9 mouse cellular contexts compared by ENCODE assay signal in the genomic region with DNA sequence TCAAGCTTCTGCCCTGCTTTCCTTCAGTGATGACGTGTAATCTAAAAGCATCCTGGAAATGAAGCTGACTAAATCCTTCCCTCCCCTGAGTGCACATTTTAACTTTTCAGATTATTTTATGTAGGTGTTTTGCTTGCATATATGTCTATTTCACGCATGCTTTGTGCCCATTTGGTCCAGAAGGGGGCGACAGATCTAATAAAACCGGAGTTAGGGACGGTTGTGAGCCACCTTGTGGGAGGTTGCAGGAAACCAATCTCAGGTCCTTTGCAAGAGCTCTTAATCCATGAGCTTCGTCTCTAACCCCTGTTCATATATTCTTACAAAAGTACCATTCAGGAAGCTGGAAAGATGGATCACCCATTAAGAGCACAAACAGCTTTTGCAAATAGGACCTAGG. TPM values are rescaled to one million over a fixed set of nuclear protein-coding genes. Genes with fewer than 3 reads are reported as not detected.
A peak's percentile ranks its signal among the peaks of the same experiment; 100 is the strongest.
DNase-seq lines count a peak whose midpoint lies in the region; ATAC-seq and TF ChIP-seq lines count a peak whose summit lies in the region.
"Had no signal": no experiment of that assay in that cellular context is flagged by ENCODE, and none has a peak within 500 bp of the region (broad histone marks: within the 10 kb centered on the region; RNA-seq: fewer than 3 reads in every experiment).

No protein-coding gene starts in this region.

- H3K9me3 ChIP-seq in forebrain, embryonic 10.5 days, result no peaks in the 10 kb centered on the region
- no peaks in the 10 kb centered on the region for H3K9me3 ChIP-seq in forebrain, embryonic 13.5 days (replicated peaks)
- no peaks in the 10 kb centered on the region for H3K9me3 ChIP-seq in liver, embryonic 12.5 days (replicated peaks)
- H3K9me3 ChIP-seq in neural tube, embryonic 11.5 days (ENCODE audit: control insufficient read depth, low read length), result no peaks in the 10 kb centered on the region

- WGBS in forebrain, embryonic 10.5 days, result 25% methylated on average over 6 of the region's 6 CpGs
- 33% methylated on average over 6 of the region's 6 CpGs for WGBS in forebrain, embryonic 13.5 days
- WGBS in liver, adult 2 months, result 54% methylated on average over 6 of the region's 6 CpGs
- WGBS in liver, embryonic 12.5 days (ENCODE audit: insufficient replicate concordance), result 19% methylated on average over 6 of the region's 6 CpGs
- 28% methylated on average over 6 of the region's 6 CpGs for WGBS in neural tube, embryonic 11.5 days

- peaks cover 22% of the 10 kb centered on the region for H3K27me3 ChIP-seq in forebrain, embryonic 10.5 days (ENCODE audit: poor library complexity, severe bottlenecking)
- H3K27me3 ChIP-seq in forebrain, embryonic 13.5 days, result peaks cover 3% of the 10 kb centered on the region; the same call in 1 of the 2 replicates
- 0 out of 2 replicates have a peak, but pooled peaks cover 2% of the 10 kb centered on the region for H3K27me3 ChIP-seq in liver, adult 2 months (ENCODE audit: control insufficient read depth, insufficient read depth, low read length)
- peaks cover 14% of the 10 kb centered on the region for H3K27me3 ChIP-seq in liver, embryonic 12.5 days (replicated peaks)
- H3K27me3 ChIP-seq in neural tube, embryonic 11.5 days (ENCODE audit: control insufficient read depth, insufficient read depth, low read length), result no peaks in the 10 kb centered on the region

- no peak overlapping the region for H3K27ac ChIP-seq in forebrain, embryonic 10.5 days
- no peak overlapping the region for H3K27ac ChIP-seq in forebrain, embryonic 13.5 days
- H3K27ac ChIP-seq in liver, adult 2 months (replicated peaks; ENCODE audit: insufficient read depth, low read depth, low read length), result no peak overlapping the region
- H3K27ac ChIP-seq in liver, embryonic 12.5 days, result no peak overlapping the region
- H3K27ac ChIP-seq in neural tube, embryonic 11.5 days (ENCODE audit: low read depth, low read length), result no peak overlapping the region

- no peak overlapping the region for H3K9ac ChIP-seq in forebrain, embryonic 13.5 days
- no peak overlapping the region for H3K9ac ChIP-seq in liver, adult 2 months (ENCODE audit: low read depth, low read length)
- H3K9ac ChIP-seq in liver, embryonic 12.5 days, result no peak overlapping the region
- no peak overlapping the region for H3K9ac ChIP-seq in neural tube, embryonic 11.5 days (ENCODE audit: low read length)

- ATAC-seq in forebrain, embryonic 13.5 days, result no peak
- ATAC-seq in liver, embryonic 12.5 days, result no peak
- ATAC-seq in hematopoietic stem cell, adult 5-6 weeks (replicated peaks in 1 of 2; ENCODE audit: insufficient read depth in 1 of 2, low FRiP score in 2 of 2, low TSS enrichment in 1 of 2, low read depth in 1 of 2, poor library complexity in 2 of 2, severe bottlenecking in 2 of 2), result peak; percentile 30 to 47; a peak in 2 of 4 replicates
- no peak for ATAC-seq in neural tube, embryonic 11.5 days (ENCODE audit: insufficient read depth, low FRiP score, low TSS enrichment)

- no peak overlapping the region for H3K4me2 ChIP-seq in forebrain, embryonic 13.5 days
- no peak overlapping the region for H3K4me2 ChIP-seq in liver, embryonic 12.5 days
- no peak overlapping the region for H3K4me2 ChIP-seq in neural tube, embryonic 11.5 days (ENCODE audit: low read depth)

- peaks cover 6% of the 10 kb centered on the region for H3K4me1 ChIP-seq in forebrain, embryonic 10.5 days
- no peaks in the 10 kb centered on the region for H3K4me1 ChIP-seq in forebrain, embryonic 13.5 days
- H3K4me1 ChIP-seq in liver, adult 2 months (ENCODE audit: control insufficient read depth, insufficient read depth, low read length), result peaks cover 3% of the 10 kb centered on the region; the same call in 1 of the 2 replicates
- peaks cover 17% of the 10 kb centered on the region; the same call in 1 of the 2 replicates for H3K4me1 ChIP-seq in liver, embryonic 12.5 days
- no peaks in the 10 kb centered on the region for H3K4me1 ChIP-seq in neural tube, embryonic 11.5 days (ENCODE audit: control insufficient read depth, insufficient read depth, low read length)

- no peaks in the 10 kb centered on the region for H3K79me2 ChIP-seq in liver, adult 2 months (ENCODE audit: control insufficient read depth, insufficient read depth, low read length)

- TF ChIP-seq POLR2A in liver, adult 2 months (IDR thresholded peaks at IDR 0.05; ENCODE audit: extremely low read depth, insufficient read depth, low read length), result no peak

- H3K4me3 ChIP-seq in forebrain, embryonic 10.5 days, result no peak overlapping the region
- no peak overlapping the region for H3K4me3 ChIP-seq in forebrain, embryonic 13.5 days
- H3K4me3 ChIP-seq in liver, adult 2 months (ENCODE audit: insufficient read depth, low read depth, low read length), result no peak overlapping the region
- no peak overlapping the region for H3K4me3 ChIP-seq in liver, embryonic 12.5 days
- no peak overlapping the region for H3K4me3 ChIP-seq in neural tube, embryonic 11.5 days (ENCODE audit: low read depth, low read length)

- DNase-seq in forebrain, embryonic 10.5 days (ENCODE audit: extremely low spot score, low spot score), result peak; percentile 35
- peak; percentile 47 for DNase-seq in liver, adult 2 months (ENCODE audit: extremely low read depth, low read depth, low spot score)
- peak; percentile 47 for DNase-seq in adipocyte (ENCODE audit: low spot score)
- DNase-seq in neural tube, embryonic 11.5 days (ENCODE audit: low spot score), result peak; percentile 56
- DNase-seq in urinary bladder, postnatal 4 days (ENCODE audit: low spot score in 2 of 2), result no peak

- H3K36me3 ChIP-seq in forebrain, embryonic 10.5 days (replicated peaks), result no peaks in the 10 kb centered on the region
- H3K36me3 ChIP-seq in forebrain, embryonic 13.5 days (ENCODE audit: poor library complexity, severe bottlenecking), result no peaks in the 10 kb centered on the region
- H3K36me3 ChIP-seq in liver, adult 2 months (ENCODE audit: control insufficient read depth, insufficient read depth, low read length), result no peaks in the 10 kb centered on the region
- no peaks in the 10 kb centered on the region for H3K36me3 ChIP-seq in liver, embryonic 12.5 days
- no peaks in the 10 kb centered on the region for H3K36me3 ChIP-seq in neural tube, embryonic 11.5 days (ENCODE audit: control insufficient read depth, insufficient read depth, low read length)

- TF ChIP-seq CTCF in liver, adult 2 months (IDR thresholded peaks at IDR 0.05; ENCODE audit: low read depth, low read length), result peak; percentile 57

RNA-seq across cellular contexts. Expression of a gene that starts 1.6 kb away (rescaled TPM):
- 0.14 and 0.24 TPM in 2 replicates for polyA plus RNA-seq in forebrain, embryonic 10.5 days (2016; fragmentation: Nextera tagmentation; extraction: Ambion mirVana)
- 0.27 and 0.37 TPM in 2 replicates for polyA plus RNA-seq in forebrain, embryonic 13.5 days (2015; fragmentation: Nextera tagmentation; extraction: Ambion mirVana)
- total RNA-seq in liver, adult 2 months (2014; rRNA removed), result not detected in 2 replicates
- not detected in 2 replicates for polyA plus RNA-seq in liver, adult 2 months (2012; rRNA removed)
- polyA plus RNA-seq in liver, embryonic 12.5 days (2016; fragmentation: Nextera tagmentation; extraction: Ambion mirVana), result not detected in 2 replicates
- not detected in 2 replicates for total RNA-seq in hematopoietic stem cell, adult 5-6 weeks (2017)
- 0.48 TPM in 1 of 2 replicates, not detected in the other for polyA plus RNA-seq in neural tube, embryonic 11.5 days (2014; fragmentation: Nextera tagmentation; extraction: Ambion mirVana)
- total RNA-seq: layer of hippocampus, postnatal 14 days had no signal

RNA-seq across cellular contexts. Expression of a gene that starts 25.0 kb away (rescaled TPM):
- not detected in 2 replicates for polyA plus RNA-seq in forebrain, embryonic 10.5 days (2016; fragmentation: Nextera tagmentation; extraction: Ambion mirVana)
- 0.08 TPM in 1 of 2 replicates, not detected in the other for polyA plus RNA-seq in forebrain, embryonic 13.5 days (2015; fragmentation: Nextera tagmentation; extraction: Ambion mirVana)
- total RNA-seq in liver, adult 2 months (2014; rRNA removed), result 0.34 and 0.37 TPM in 2 replicates
- 0.06 TPM in 1 of 2 replicates, not detected in the other for polyA plus RNA-seq in liver, adult 2 months (2012; rRNA removed)
- polyA plus RNA-seq in liver, embryonic 12.5 days (2016; fragmentation: Nextera tagmentation; extraction: Ambion mirVana), result not detected in 2 replicates
- total RNA-seq in hematopoietic stem cell, adult 5-6 weeks (2017), result not detected in 2 replicates
- not detected in 2 replicates for polyA plus RNA-seq in neural tube, embryonic 11.5 days (2014; fragmentation: Nextera tagmentation; extraction: Ambion mirVana)

RNA-seq across cellular contexts. Expression of a gene that starts 37.9 kb away (rescaled TPM):
- polyA plus RNA-seq in forebrain, embryonic 10.5 days (2016; fragmentation: Nextera tagmentation; extraction: Ambion mirVana), result 4.3 and 5.1 TPM in 2 replicates
- 1.8 and 2.0 TPM in 2 replicates for polyA plus RNA-seq in forebrain, embryonic 13.5 days (2015; fragmentation: Nextera tagmentation; extraction: Ambion mirVana)
- total RNA-seq in liver, adult 2 months (2014; rRNA removed), result 6.5 and 9.0 TPM in 2 replicates
- polyA plus RNA-seq in liver, adult 2 months (2012; rRNA removed), result 3.9 and 4.1 TPM in 2 replicates
- 17.0 and 19.5 TPM in 2 replicates for polyA plus RNA-seq in liver, embryonic 12.5 days (2016; fragmentation: Nextera tagmentation; extraction: Ambion mirVana)
- 19.7 and 39.0 TPM in 2 replicates for total RNA-seq in hematopoietic stem cell, adult 5-6 weeks (2017)
- polyA plus RNA-seq in neural tube, embryonic 11.5 days (2014; fragmentation: Nextera tagmentation; extraction: Ambion mirVana), result 11.2 and 11.8 TPM in 2 replicates

Comparison
In these comparisons a context has a peak if more than half of its experiments do, and no peak if none do; other contexts are left out.
1. DNase-seq: peak in forebrain, embryonic 10.5 days (single experiment), liver, adult 2 months (single experiment), adipocyte (single experiment) and neural tube, embryonic 11.5 days (single experiment); none in urinary bladder, postnatal 4 days (0 of 2).
2. ATAC-seq: peak in hematopoietic stem cell, adult 5-6 weeks (2 of 2); none in forebrain, embryonic 13.5 days (single experiment), liver, embryonic 12.5 days (single experiment) and neural tube, embryonic 11.5 days (single experiment).